Mouse (Mus musculus) heart, adult 2 months (tissue): Measurements from ENCODE around the gene Gm20517. TPM values are rescaled to one million over a fixed set of nuclear protein-coding genes. Genes with fewer than 3 reads are reported as not detected.

Experiments
- DNase-seq, 2 experiments: peaks; one replicate each; pipeline ENCODE4 v3.0.0; 2021
- H3K27ac ChIP-seq: fragments of 200-600 bp; 2 replicates; pipeline ENCODE4 v1.8.1; 2022
- H3K27me3 ChIP-seq: fragments of 200-500 bp; 2 replicates; pipeline ENCODE4 v1.6.1; 2012; ENCODE audit warnings: mild to moderate bottlenecking, low read length, inconsistent platforms, mixed read lengths; ENCODE audit not compliant: control insufficient read depth, insufficient read depth
- H3K36me3 ChIP-seq: fragments of 200-500 bp; 2 replicates; pipeline ENCODE4 v1.6.1; 2012; ENCODE audit warnings: low read length, inconsistent platforms; ENCODE audit not compliant: control insufficient read depth, insufficient read depth
- H3K4me1 ChIP-seq: fragments of 200-500 bp; 2 replicates; pipeline ENCODE4 v1.6.1; 2011; ENCODE audit warnings: low read length; ENCODE audit not compliant: control insufficient read depth, insufficient read depth
- H3K4me3 ChIP-seq: fragments of 200-600 bp; 2 replicates; pipeline ENCODE4 v1.8.1; 2022
- H3K79me2 ChIP-seq: fragments of 200-500 bp; replicated peaks from 2 replicates; pipeline ENCODE4 v1.6.1; 2012; ENCODE audit warnings: mild to moderate bottlenecking, inconsistent platforms, low read length, moderate library complexity, mixed read lengths; ENCODE audit not compliant: control insufficient read depth, insufficient read depth
- H3K9ac ChIP-seq: fragments of 200-500 bp; 2 replicates; pipeline ENCODE4 v1.6.1; 2012; ENCODE audit warnings: low read depth, mild to moderate bottlenecking, control low read depth, inconsistent platforms, low read length, mixed read lengths
- CTCF ChIP-seq: fragments of 200-600 bp; IDR thresholded peaks from 2 replicates; pipeline ENCODE4 v1.8.1; 2022; ENCODE audit warnings: antibody characterized with exemption, mild to moderate bottlenecking, moderate library complexity
- EP300 ChIP-seq: fragments of 200-500 bp; IDR thresholded peaks from 2 replicates; pipeline ENCODE4 v1.6.1; 2011; ENCODE audit warnings: low read depth, low read length, control low read depth; ENCODE audit not compliant: insufficient read depth
- POLR2A ChIP-seq: fragments of 200-500 bp; IDR thresholded peaks from 2 replicates; pipeline ENCODE4 v1.6.1; 2011; ENCODE audit warnings: mild to moderate bottlenecking, low read depth, low read length, control low read depth; ENCODE audit not compliant: insufficient read depth
- WGBS: fragments of 180-500 bp; shearing (Covaris S2); methylation state at CpG from one replicate; pipeline ENCODE4 v1.1.7; 2018; 5-methylcytosine and 5-hydroxymethylcytosine counted together
- intact Hi-C: fragments of 180-260 bp; cut with DNase I; formaldehyde crosslinking; loops from one replicate; pipeline ENCODE4 v1.15.1; 2025
- polyA plus RNA-seq: library from polyadenylated mRNA; depleted of rRNA; stranded (reverse); fragments of >200 nt; gene quantifications from 2 replicates; pipeline ENCODE4 v1.2.3, GENCODE M21; 2012
- total RNA-seq, 2 experiments: library from RNA; stranded (reverse); gene quantifications; 2 replicates each; pipeline ENCODE4 v1.2.3; 2021

Gene Gm20517
- total and polyA plus RNA-seq, 3 experiments, result 0.27 to 2.8 (median 2.8) TPM

- DNase-seq, result peak; percentile 76 to 78
- Histone ChIP-seq H3K79me2 (no peaks in the 10 kb centered on the region), H3K9ac (peak within 1 kb of the TSS; percentile 74), H3K27me3 (no peaks in the 10 kb centered on the region), H3K4me3 (peak within 1 kb of the TSS; percentile 88), H3K4me1 (0 out of 2 replicates have a peak, but pooled peaks cover 1% of the 10 kb centered on the region), H3K36me3 (no peaks in the 10 kb centered on the region), H3K27ac (peak within 1 kb of the TSS; percentile 92)
- intact Hi-C loops, result loop anchor here (1.0 kb wide), 1 partner anchor 60 kb away; no protein-coding TSS in a partner anchor
- 3% methylated on average over 57 of the region's 58 CpGs for WGBS
- no peak for TF ChIP-seq POLR2A
- TF ChIP-seq CTCF, result peak; percentile 28
Measured at GRCm38 (mm10) chr17:47688608-47689575, 77.5 kb downstream of the Gm20517 start, which contains the start of gene Frs3. TSS of gene Frs3 (plus strand) at chr17:47689030.

DNA sequence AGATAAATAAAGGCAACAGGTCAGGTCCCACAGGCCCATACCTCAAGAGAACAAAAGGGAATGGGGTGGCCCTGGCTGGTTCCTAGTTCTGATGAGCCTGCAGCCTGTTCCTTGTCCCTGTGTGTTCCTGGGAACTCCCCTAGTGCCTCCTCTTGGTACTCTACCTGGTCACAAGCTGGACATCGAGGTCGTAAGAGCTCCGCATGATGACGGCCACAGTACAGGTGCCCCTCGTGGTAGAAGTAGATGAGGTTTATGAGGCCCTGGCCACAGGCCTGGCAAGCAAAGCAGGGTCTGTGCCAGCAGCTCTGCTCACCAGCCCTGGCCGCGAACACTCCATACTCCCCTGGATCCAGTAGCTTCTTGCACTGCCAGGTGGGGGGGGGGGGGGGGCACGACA is 78.5 kb downstream of the Gm20517 start:
- no peak overlapping the region for H3K9ac ChIP-seq
- H3K79me2 ChIP-seq, result no peaks in the 10 kb centered on the region
- no peak overlapping the region for H3K4me3 ChIP-seq
- intact Hi-C loops, result loop anchor here (5.0 kb wide), 1 partner anchor 323 kb away; the partner anchor contains the start of gene Mrps10
- H3K27ac ChIP-seq, result no peak overlapping the region
- 0 out of 2 replicates have a peak, but pooled peaks cover 1% of the 10 kb centered on the region for H3K4me1 ChIP-seq
- TF ChIP-seq CTCF, result no peak
- no peak for TF ChIP-seq EP300
- no peak for TF ChIP-seq POLR2A
- H3K36me3 ChIP-seq, result no peaks in the 10 kb centered on the region
- H3K27me3 ChIP-seq, result no peaks in the 10 kb centered on the region
- WGBS, result 80% methylated on average over 8 of the region's 8 CpGs
- DNase-seq, result no peak

- H3K4me3 ChIP-seq, result no peak overlapping the region
- 0 out of 2 replicates have a peak, but pooled peaks cover 1% of the 10 kb centered on the region for H3K4me1 ChIP-seq
- 92% methylated on average over 3 of the region's 3 CpGs for WGBS
- no peak overlapping the region for H3K27ac ChIP-seq
- H3K27me3 ChIP-seq, result no peaks in the 10 kb centered on the region
- TF ChIP-seq POLR2A, result no peak
- no peak for TF ChIP-seq EP300
- TF ChIP-seq CTCF, result no peak
- intact Hi-C loops, result loop anchor here (5.0 kb wide), 1 partner anchor 324 kb away; the partner anchor contains the start of gene Mrps10
- no peak overlapping the region for H3K9ac ChIP-seq
- H3K36me3 ChIP-seq, result no peaks in the 10 kb centered on the region
- no peak for DNase-seq
- H3K79me2 ChIP-seq, result no peaks in the 10 kb centered on the region
Measured at GRCm38 (mm10) chr17:47691650-47692049, 80.3 kb downstream of the Gm20517 start.

DNA sequence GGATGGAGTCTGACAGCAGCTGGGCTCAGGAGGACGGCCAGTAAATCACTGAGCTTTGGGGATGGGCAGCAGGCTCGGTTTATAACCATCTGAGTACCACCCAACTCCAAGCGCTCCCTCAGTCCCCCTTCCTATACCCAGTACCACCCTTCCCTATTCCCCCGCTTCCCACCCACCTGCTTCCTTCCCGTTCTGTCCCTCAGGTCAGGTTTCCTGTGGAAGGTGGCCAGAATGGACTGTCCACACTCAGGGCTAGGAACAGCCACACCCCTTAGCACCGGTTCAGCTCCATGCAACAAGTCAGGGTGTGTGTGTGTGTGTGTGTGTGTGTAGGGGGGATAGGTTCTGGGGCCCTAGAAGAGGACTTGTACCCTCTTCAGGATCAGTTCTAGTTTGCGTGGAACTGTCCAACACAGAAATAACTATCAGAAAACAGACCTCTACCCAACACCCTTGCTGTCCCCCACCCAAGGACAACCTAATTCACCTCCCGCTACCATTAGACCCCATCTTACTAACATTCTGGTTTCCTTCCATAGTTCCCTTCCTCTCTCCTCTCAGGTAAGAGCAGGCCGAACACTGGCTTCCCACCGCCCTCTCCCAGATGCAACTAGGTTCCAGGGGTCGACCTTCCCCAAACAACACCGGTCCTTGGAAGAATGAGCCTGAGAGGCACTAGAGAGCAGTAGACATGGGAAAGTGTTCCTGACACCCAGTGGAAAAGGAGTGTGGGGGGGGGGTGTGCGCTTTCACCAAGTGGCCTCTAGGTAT is 82.5 kb downstream of the Gm20517 start:
- H3K36me3 ChIP-seq, result no peaks in the 10 kb centered on the region
- intact Hi-C loops, result loop anchor here (2.0 to 5.0 kb wide), 3 partner anchors 43 to 327 kb away; partner anchors contain the start of genes Mrps10 and Tfeb
- H3K4me1 ChIP-seq, result 0 out of 2 replicates have a peak, but pooled peaks cover 1% of the 10 kb centered on the region
- TF ChIP-seq EP300 (peak; percentile 43; the same call in 1 of the 2 replicates), POLR2A (0 out of 2 replicates have a peak, but pooled peaks have one; percentile 28), CTCF (no peak)
- peak overlapping the region; percentile 77 for H3K27ac ChIP-seq
- WGBS, result 49% methylated on average over 13 of the region's 13 CpGs
- DNase-seq, result peak; percentile 59 to 65
- peak overlapping the region; percentile 78 for H3K9ac ChIP-seq
- no peaks in the 10 kb centered on the region for H3K27me3 ChIP-seq
- H3K79me2 ChIP-seq, result no peaks in the 10 kb centered on the region
- H3K4me3 ChIP-seq, result peak overlapping the region; percentile 81

- no peaks in the 10 kb centered on the region for H3K36me3 ChIP-seq
- H3K27me3 ChIP-seq, result no peaks in the 10 kb centered on the region
- H3K9ac ChIP-seq, result peak within 1 kb of the TSS; percentile 91
- WGBS, result 0% methylated on average over 3 of the region's 3 CpGs
- H3K27ac ChIP-seq, result peak within 1 kb of the TSS; percentile 77
- TF ChIP-seq POLR2A (no peak), EP300 (no peak), CTCF (no peak)
- no peaks in the 10 kb centered on the region for H3K79me2 ChIP-seq
- DNase-seq, result no peak
- intact Hi-C loops, result loop anchor here (2.0 to 5.0 kb wide), 3 partner anchors 43 to 327 kb away; partner anchors contain the start of genes Mrps10 and Tfeb
- H3K4me3 ChIP-seq, result peak within 1 kb of the TSS; percentile 81
- H3K4me1 ChIP-seq, result 0 out of 2 replicates have a peak, but pooled peaks cover 1% of the 10 kb centered on the region
Measured at GRCm38 (mm10) chr17:47694442-47694502, 82.9 kb downstream of the Gm20517 start, which contains the start of gene Gm21981. TSS of gene Gm21981 (minus strand) at chr17:47694455.
